Mouse (Mus musculus) myocyte (in vitro differentiated cells): Measurements from ENCODE around the gene Rasal1.

ENCODE experiments used
- CEBPB ChIP-seq: IDR thresholded peaks from 2 replicates; pipeline ENCODE4 v1.6.1; 2011; ENCODE audit warnings: mild to moderate bottlenecking, moderate library complexity; ENCODE audit not compliant: poor library complexity, insufficient read depth, severe bottlenecking
- E2F4 ChIP-seq: IDR thresholded peaks from one replicate; pipeline ENCODE4 v1.6.1; 2011; ENCODE audit warnings: mild to moderate bottlenecking, control low read depth, moderate library complexity; ENCODE audit not compliant: insufficient read depth
- MAX ChIP-seq: IDR thresholded peaks from one replicate; pipeline ENCODE4 v1.6.1; 2011; ENCODE audit warnings: low read depth, mild to moderate bottlenecking, control low read depth
- MYOD1 ChIP-seq, 3 experiments: IDR thresholded peaks; one replicate each; pipeline ENCODE4 v1.6.1; 2011; ENCODE audit warnings: control low read depth in 2 of 3, low read depth in 2 of 3, mild to moderate bottlenecking in 2 of 3, moderate library complexity in 1 of 3; ENCODE audit not compliant: insufficient read length in 2 of 3, control insufficient read depth in 1 of 3
- MYOG ChIP-seq, 3 experiments: IDR thresholded peaks; one replicate each; pipeline ENCODE4 v1.6.1; 2011; ENCODE audit warnings: control low read depth in 2 of 3, low read depth in 2 of 3, mild to moderate bottlenecking in 2 of 3; ENCODE audit not compliant: insufficient read length in 2 of 3, control insufficient read depth in 1 of 3, insufficient read depth in 1 of 3
- POLR2A ChIP-seq: IDR thresholded peaks from one replicate; pipeline ENCODE4 v1.6.1; 2011; ENCODE audit warnings: low read depth, mild to moderate bottlenecking, control low read depth, moderate library complexity; ENCODE audit not compliant: insufficient read length
- POLR2AphosphoS2 ChIP-seq: IDR thresholded peaks from one replicate; pipeline ENCODE4 v1.6.1; 2011; ENCODE audit warnings: low read depth, control low read depth; ENCODE audit not compliant: insufficient read length
- TCF12 ChIP-seq: IDR thresholded peaks from one replicate; pipeline ENCODE4 v1.6.1; 2011; ENCODE audit warnings: mild to moderate bottlenecking, control low read depth; ENCODE audit not compliant: poor library complexity, insufficient read depth, severe bottlenecking
- TCF3 ChIP-seq: IDR thresholded peaks from one replicate; pipeline ENCODE4 v1.6.1; 2011; ENCODE audit warnings: low read depth, control low read depth; ENCODE audit not compliant: insufficient read length
- USF1 ChIP-seq: IDR thresholded peaks from one replicate; pipeline ENCODE4 v1.6.1; 2011; ENCODE audit warnings: low read depth, mild to moderate bottlenecking, control low read depth, moderate library complexity

- TF ChIP-seq TCF12 (no peak), USF1 (no peak), E2F4 (no peak), POLR2A (no peak), MYOD1 (IDR thresholded peaks at IDR 0.05; ENCODE audit: control insufficient read depth in 1 of 3, insufficient read length in 2 of 3, low read depth in 2 of 3) (no peak), MAX (no peak), POLR2AphosphoS2 (no peak), CEBPB (no peak), MYOG (IDR thresholded peaks at IDR 0.05; ENCODE audit: control insufficient read depth in 1 of 3, insufficient read depth in 1 of 3, insufficient read length in 2 of 3, low read depth in 2 of 3) (no peak), TCF3 (no peak)
Measured at GRCm38 (mm10) chr5:120647361-120647760, 1.3 kb upstream of the Rasal1 start.
